Mouse (Mus musculus) intestine, embryonic 16.5 days (tissue): ENCODE data around the gene Cchcr1. TPM values are rescaled to one million over a fixed set of nuclear protein-coding genes. Genes with fewer than 3 reads are reported as not detected.
A peak's percentile ranks its signal among the peaks of the same experiment; 100 is the strongest.

Source experiments
- ATAC-seq: fragments of 200-750 bp; cut with Nextera tagmentation; 2 replicates; pipeline ENCODE4 v1.8.0; 2017; ENCODE audit warnings: moderate TSS enrichment, moderate library complexity
- H3K27ac ChIP-seq: fragments of 300-500 bp; sonication (generic); 2 replicates; pipeline ENCODE4 v1.5.1; 2014; ENCODE audit warnings: mild to moderate bottlenecking, low read length
- H3K27me3 ChIP-seq: fragments of 300-500 bp; sonication (generic); replicated peaks from 2 replicates; pipeline ENCODE4 v1.6.1; 2014; ENCODE audit warnings: low read length, control low read depth, mixed read lengths; ENCODE audit not compliant: control insufficient read depth, insufficient read depth
- H3K36me3 ChIP-seq: fragments of 300-500 bp; sonication (generic); 2 replicates; pipeline ENCODE4 v1.6.1; 2014; ENCODE audit warnings: low read length, control low read depth; ENCODE audit not compliant: control insufficient read depth, insufficient read depth
- H3K4me1 ChIP-seq: fragments of 300-500 bp; sonication (generic); 2 replicates; pipeline ENCODE4 v1.6.1; 2014; ENCODE audit warnings: low read length, control low read depth, mixed read lengths; ENCODE audit not compliant: control insufficient read depth, insufficient read depth
- H3K4me2 ChIP-seq: fragments of 300-500 bp; sonication (generic); 2 replicates; pipeline ENCODE4 v1.6.1; 2014; ENCODE audit warnings: low read depth, low read length, control low read depth
- H3K4me3 ChIP-seq: fragments of 300-500 bp; sonication (generic); 2 replicates; pipeline ENCODE4 v1.5.1; 2014; ENCODE audit warnings: mild to moderate bottlenecking, low read length
- H3K9ac ChIP-seq: fragments of 300-500 bp; sonication (generic); 2 replicates; pipeline ENCODE4 v1.6.1; 2014; ENCODE audit warnings: low read depth, low read length
- H3K9me3 ChIP-seq: fragments of 300-500 bp; sonication (generic); 2 replicates; pipeline ENCODE4 v1.6.1; 2016; ENCODE audit warnings: low read length, control low read depth; ENCODE audit not compliant: control insufficient read depth
- WGBS: fragments of 180-500 bp; shearing (Covaris S2); extraction: QIAGEN DNeasy Blood & Tissue Kit; methylation state at CpG from one replicate; pipeline ENCODE4 v1.1.7; 2014; 5-methylcytosine and 5-hydroxymethylcytosine counted together
- polyA plus RNA-seq: library from polyadenylated mRNA; unstranded; fragments of >200 nt; fragmentation: Nextera tagmentation; extraction: Ambion mirVana; gene quantifications from 2 replicates; pipeline ENCODE4 v1.2.1, GENCODE M21; 2015

Gene Cchcr1
- polyA plus RNA-seq, 1 experiment from 2014 or later: 15.7 TPM

GRCm38 (mm10) chr17:35534343-35534742, 17.4 kb downstream of the Cchcr1 start:
- H3K27me3 ChIP-seq: no peaks in the 10 kb centered on the region
- H3K36me3 ChIP-seq: no peaks in the 10 kb centered on the region
- peak; percentile 53; the same call in 1 of the 2 replicates for ATAC-seq
- H3K9ac ChIP-seq: no peak overlapping the region
- no peak overlapping the region for H3K4me2 ChIP-seq
- H3K27ac ChIP-seq: no peak overlapping the region
- WGBS: 14% methylated on average over 6 of the region's 6 CpGs
- H3K4me1 ChIP-seq: no peaks in the 10 kb centered on the region
- H3K9me3 ChIP-seq: no peaks in the 10 kb centered on the region
- H3K4me3 ChIP-seq: no peak overlapping the region

- no peaks in the 10 kb centered on the region for H3K4me1 ChIP-seq
- H3K4me2 ChIP-seq: no peak overlapping the region
- no peaks in the 10 kb centered on the region for H3K9me3 ChIP-seq
- H3K4me3 ChIP-seq: no peak overlapping the region
- WGBS: 81% methylated on average over 4 of the region's 4 CpGs
- no peak overlapping the region for H3K27ac ChIP-seq
- no peak for ATAC-seq
- H3K27me3 ChIP-seq: no peaks in the 10 kb centered on the region
- no peaks in the 10 kb centered on the region for H3K36me3 ChIP-seq
- H3K9ac ChIP-seq: no peak overlapping the region
Observed at GRCm38 (mm10) chr17:35537421-35537820, 20.5 kb downstream of the Cchcr1 start.

- Histone ChIP-seq H3K36me3 (no peaks in the 10 kb centered on the region), H3K27ac (no peak overlapping the region), H3K4me2 (no peak overlapping the region), H3K4me1 (no peaks in the 10 kb centered on the region), H3K9me3 (no peaks in the 10 kb centered on the region), H3K4me3 (no peak overlapping the region), H3K27me3 (no peaks in the 10 kb centered on the region), H3K9ac (no peak overlapping the region)
- 74% methylated on average over 1 of the region's 1 CpGs for WGBS
- ATAC-seq: no peak
Observed at GRCm38 (mm10) chr17:35538476-35538875, 21.6 kb downstream of the Cchcr1 start.

- Histone ChIP-seq H3K9ac (no peak overlapping the region), H3K4me1 (no peaks in the 10 kb centered on the region), H3K4me3 (no peak overlapping the region), H3K27ac (no peak overlapping the region), H3K27me3 (no peaks in the 10 kb centered on the region), H3K4me2 (no peak overlapping the region), H3K36me3 (no peaks in the 10 kb centered on the region), H3K9me3 (no peaks in the 10 kb centered on the region)
- ATAC-seq: no peak
- WGBS: 63% methylated on average over 10 of the region's 10 CpGs
Observed at GRCm38 (mm10) chr17:35539540-35539939, 22.6 kb downstream of the Cchcr1 start.

GRCm38 (mm10) chr17:35542761-35543411, 26.0 kb downstream of the Cchcr1 start:
- ATAC-seq: no peak

GRCm38 (mm10) chr17:35543412-35543861, 26.5 kb downstream of the Cchcr1 start:
- no peak overlapping the region for H3K4me2 ChIP-seq
- H3K36me3 ChIP-seq: no peaks in the 10 kb centered on the region
- WGBS: 47% methylated on average over 14 of the region's 14 CpGs
- no peaks in the 10 kb centered on the region for H3K27me3 ChIP-seq
- H3K4me1 ChIP-seq: no peaks in the 10 kb centered on the region; the same call in 1 of the 2 replicates
- no peak overlapping the region for H3K9ac ChIP-seq
- no peak overlapping the region for H3K4me3 ChIP-seq
- ATAC-seq: no peak
- H3K27ac ChIP-seq: no peak overlapping the region
- no peaks in the 10 kb centered on the region for H3K9me3 ChIP-seq

More at GRCm38 (mm10) chr17:35542761-35543411, 26.0 kb downstream of the Cchcr1 start:
- Histone ChIP-seq H3K4me3 (no peak overlapping the region), H3K9me3 (no peaks in the 10 kb centered on the region), H3K36me3 (no peaks in the 10 kb centered on the region), H3K4me1 (no peaks in the 10 kb centered on the region), H3K27me3 (no peaks in the 10 kb centered on the region), H3K27ac (no peak overlapping the region), H3K4me2 (no peak overlapping the region), H3K9ac (no peak overlapping the region)
- 80% methylated on average over 15 of the region's 15 CpGs for WGBS

GRCm38 (mm10) chr17:35544001-35544400, 27.1 kb downstream of the Cchcr1 start:
- no peak overlapping the region for H3K9ac ChIP-seq
- no peaks in the 10 kb centered on the region for H3K9me3 ChIP-seq
- 73% methylated on average over 6 of the region's 6 CpGs for WGBS
- H3K4me3 ChIP-seq: no peak overlapping the region
- no peak for ATAC-seq
- no peaks in the 10 kb centered on the region for H3K27me3 ChIP-seq
- H3K36me3 ChIP-seq: no peaks in the 10 kb centered on the region
- H3K4me2 ChIP-seq: no peak overlapping the region
- H3K27ac ChIP-seq: no peak overlapping the region
- peaks cover 5% of the 10 kb centered on the region for H3K4me1 ChIP-seq

GRCm38 (mm10) chr17:35544680-35545079, 27.8 kb downstream of the Cchcr1 start:
- peak; percentile 31; the same call in 1 of the 2 replicates for ATAC-seq
- WGBS: 36% methylated on average over 6 of the region's 6 CpGs
- no peak overlapping the region for H3K9ac ChIP-seq

GRCm38 (mm10) chr17:35547465-35547864, 30.6 kb downstream of the Cchcr1 start:
- ATAC-seq: no peak
- Histone ChIP-seq H3K27me3 (no peaks in the 10 kb centered on the region), H3K36me3 (no peaks in the 10 kb centered on the region), H3K4me1 (peaks cover 9% of the 10 kb centered on the region), H3K4me3 (no peak overlapping the region), H3K9ac (no peak overlapping the region), H3K4me2 (no peak overlapping the region), H3K9me3 (no peaks in the 10 kb centered on the region), H3K27ac (no peak overlapping the region)
- WGBS: 69% methylated on average over 2 of the region's 2 CpGs

More at GRCm38 (mm10) chr17:35544680-35545079, 27.8 kb downstream of the Cchcr1 start:
- Histone ChIP-seq H3K9me3 (no peaks in the 10 kb centered on the region), H3K4me3 (no peak overlapping the region), H3K27me3 (no peaks in the 10 kb centered on the region), H3K4me1 (peaks cover 5% of the 10 kb centered on the region), H3K27ac (no peak overlapping the region), H3K4me2 (no peak overlapping the region), H3K36me3 (no peaks in the 10 kb centered on the region)
